Mouse (Mus musculus): ENCODE data around the gene Arpc4.

Arpc4 gene

DNA sequence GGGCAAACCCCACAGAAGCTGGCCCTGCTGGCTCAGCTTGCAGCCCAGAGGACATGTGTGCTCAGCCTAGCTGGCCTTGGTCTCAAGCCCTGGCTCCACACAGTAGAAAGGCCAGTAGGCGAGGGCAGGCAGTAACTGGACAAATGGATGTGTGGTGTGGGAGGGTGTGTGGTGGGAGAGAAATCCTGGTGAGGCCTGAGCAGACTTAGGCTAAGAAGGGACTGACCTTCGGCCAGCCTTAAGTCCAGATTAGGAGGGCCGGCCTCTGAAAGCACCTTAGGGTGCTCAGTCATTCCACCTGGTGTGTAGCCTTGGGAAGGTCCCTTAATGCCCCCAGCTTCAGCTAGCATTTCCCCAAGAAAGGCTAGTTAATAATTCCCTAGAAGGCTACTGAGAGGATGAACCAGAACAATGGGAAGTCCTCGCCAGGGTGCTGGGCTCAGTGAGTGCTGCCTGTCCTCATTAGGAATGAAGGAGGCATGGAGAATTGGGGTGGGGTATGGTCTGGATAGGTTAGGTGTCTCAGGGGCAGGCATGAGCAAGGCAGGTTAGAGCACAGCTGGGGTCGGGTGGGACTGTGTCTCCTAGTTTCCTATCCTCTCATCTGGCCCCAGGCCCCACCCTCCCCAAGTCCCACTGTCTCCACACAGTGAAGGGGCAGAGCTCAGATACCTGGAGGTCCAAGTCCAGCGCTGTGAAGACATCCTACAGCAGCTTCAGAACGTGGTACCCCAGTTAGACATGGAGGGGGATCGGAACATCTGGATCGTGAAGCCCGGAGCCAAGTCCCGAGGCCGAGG lies 26.9 kb downstream of the Arpc4 start:
- CTCF ChIA-PET: no interaction called here

- CTCF ChIA-PET: no interaction called here
Observed at GRCm38 (mm10) chr6:113405483-113405882, 27.6 kb downstream of the Arpc4 start.

- CTCF ChIA-PET: interaction anchor here (0.6 kb wide), 1 partner anchor 30 kb away, joined by 3 read pairs; no protein-coding TSS in a partner anchor
Observed at GRCm38 (mm10) chr6:113406683-113407082, 28.8 kb downstream of the Arpc4 start.

DNA sequence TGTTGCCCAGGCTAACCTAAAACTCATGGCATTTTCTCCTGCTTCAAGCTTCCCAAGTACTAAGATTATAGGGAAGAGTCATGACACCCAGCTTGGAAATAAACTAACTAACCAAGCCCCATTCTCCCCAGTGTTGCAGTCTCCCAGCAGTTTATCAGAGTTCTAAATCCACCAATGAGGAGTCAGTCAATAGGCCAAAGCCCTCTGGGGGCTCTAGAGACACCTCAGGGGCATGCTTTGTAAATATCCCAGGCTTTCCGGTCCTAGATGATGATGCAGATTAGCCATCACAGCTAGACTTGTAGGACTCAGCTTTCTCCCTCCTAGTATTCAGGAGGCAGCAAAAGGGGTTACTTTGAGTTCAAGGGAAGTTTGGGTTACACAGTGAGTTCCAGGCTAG lies 32.1 kb downstream of the Arpc4 start:
- CTCF ChIA-PET: no interaction called here

- CTCF ChIA-PET: no interaction called here
Observed at GRCm38 (mm10) chr6:113416416-113416815, 38.5 kb downstream of the Arpc4 start.

DNA sequence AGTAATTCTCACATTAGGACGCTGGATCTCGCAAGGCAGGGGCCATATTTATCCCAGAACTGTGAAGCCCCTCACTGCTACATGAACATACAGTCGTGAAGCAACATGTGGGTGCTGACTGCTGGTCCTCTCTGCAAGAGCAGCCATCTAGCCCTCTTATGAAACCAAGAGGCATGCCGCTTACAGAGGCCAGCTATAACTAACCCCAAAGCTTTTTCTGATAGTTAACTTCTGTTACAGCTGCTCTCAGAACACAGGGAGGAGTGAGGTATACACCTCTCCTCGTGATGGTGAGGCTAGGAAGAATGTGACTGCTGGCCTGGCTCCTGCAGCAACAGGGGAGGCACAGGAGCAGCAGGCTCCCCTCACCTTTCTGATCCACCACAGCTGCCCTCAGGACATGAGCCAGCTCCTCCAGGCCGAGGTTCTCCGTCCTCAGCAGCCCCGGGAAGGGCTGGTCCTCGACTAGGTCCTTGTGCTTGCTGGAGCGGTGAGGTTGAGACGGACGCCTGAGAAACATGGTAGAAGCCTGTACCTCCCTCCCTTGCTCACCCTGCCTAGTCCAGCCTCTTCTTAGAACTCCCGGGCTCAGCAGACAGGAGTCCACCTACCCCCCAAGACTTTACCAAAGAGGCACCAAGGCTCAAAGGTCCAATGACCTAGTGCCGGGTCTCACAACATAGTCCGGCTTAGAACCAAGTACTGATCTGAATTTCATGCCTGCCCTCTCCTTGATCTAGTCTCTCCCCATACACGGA lies 40.7 kb downstream of the Arpc4 start:
- CTCF ChIA-PET: no interaction called here

DNA sequence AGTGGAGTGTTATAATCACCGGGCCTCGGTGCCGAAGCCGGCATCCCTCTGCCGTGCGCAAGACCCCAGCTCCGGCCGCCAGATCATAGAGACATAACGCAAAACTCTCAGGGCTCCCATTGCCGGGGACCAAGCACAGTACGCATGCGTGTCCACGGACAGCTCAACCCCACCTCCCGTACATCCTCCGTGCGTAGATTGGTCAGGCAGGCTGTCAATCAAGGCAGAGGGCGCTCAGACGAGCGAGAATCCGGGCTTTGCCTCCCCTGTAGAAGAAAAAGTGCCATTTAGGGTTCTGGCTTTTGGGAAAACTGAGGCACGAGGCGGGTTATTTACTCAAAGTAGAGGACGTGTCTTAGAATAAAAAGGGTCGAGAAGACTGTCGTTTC lies 41.3 kb downstream of the Arpc4 start, which contains the start of gene Rpusd3:
Rpusd3 (minus strand) TSS at position 142 of the 389 bp plus-strand sequence.
- CTCF ChIA-PET: no interaction called here

- CTCF ChIA-PET: no interaction called here
Observed at GRCm38 (mm10) chr6:113423000-113423399, 45.1 kb downstream of the Arpc4 start.

- CTCF ChIA-PET: no interaction called here
Observed at GRCm38 (mm10) chr6:113424187-113424586, 46.3 kb downstream of the Arpc4 start.

DNA sequence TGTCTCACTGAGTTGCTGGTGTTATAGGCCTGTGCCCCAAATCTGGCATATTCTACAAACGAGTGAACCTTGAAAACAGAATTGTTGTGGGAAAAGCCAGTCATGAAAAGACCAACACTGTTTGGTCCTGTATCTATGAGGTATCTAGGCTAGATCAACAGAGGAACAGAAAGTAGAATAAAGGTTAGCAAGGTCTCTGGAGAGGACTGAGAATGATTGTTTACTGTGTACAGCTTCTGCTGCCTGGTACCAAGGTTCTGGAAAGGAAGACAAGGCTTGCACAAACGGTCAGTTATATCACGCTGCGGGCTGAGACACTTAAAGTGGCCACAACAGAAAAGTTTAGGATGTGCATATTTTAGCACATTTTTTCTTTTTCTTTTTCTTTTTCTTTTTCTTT lies 48.8 kb downstream of the Arpc4 start:
- CTCF ChIA-PET: no interaction called here

GRCm38 (mm10) chr6:113427397-113427796 lies 49.5 kb downstream of the Arpc4 start:
- CTCF ChIA-PET: no interaction called here

DNA sequence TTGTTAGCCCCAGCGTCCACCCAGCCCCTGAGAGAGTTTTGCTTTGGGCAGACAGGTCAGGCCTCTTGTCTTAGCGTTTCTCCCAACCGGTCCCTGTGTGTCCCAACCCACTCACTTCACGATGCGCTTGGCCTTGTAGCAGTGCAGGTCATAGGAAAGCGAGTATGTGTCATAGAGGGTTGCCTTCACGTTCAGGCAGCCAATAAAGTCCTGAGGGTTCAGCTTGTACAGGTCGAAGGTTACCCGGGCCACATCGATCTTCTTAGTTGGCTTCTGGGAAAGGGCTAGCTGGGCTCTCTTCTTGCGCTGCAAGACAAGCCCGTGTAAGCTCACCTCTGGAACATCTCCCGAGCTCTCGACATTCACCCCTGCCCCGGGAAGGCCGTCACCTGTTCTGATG lies 50.1 kb downstream of the Arpc4 start:
- CTCF ChIA-PET: no interaction called here

DNA sequence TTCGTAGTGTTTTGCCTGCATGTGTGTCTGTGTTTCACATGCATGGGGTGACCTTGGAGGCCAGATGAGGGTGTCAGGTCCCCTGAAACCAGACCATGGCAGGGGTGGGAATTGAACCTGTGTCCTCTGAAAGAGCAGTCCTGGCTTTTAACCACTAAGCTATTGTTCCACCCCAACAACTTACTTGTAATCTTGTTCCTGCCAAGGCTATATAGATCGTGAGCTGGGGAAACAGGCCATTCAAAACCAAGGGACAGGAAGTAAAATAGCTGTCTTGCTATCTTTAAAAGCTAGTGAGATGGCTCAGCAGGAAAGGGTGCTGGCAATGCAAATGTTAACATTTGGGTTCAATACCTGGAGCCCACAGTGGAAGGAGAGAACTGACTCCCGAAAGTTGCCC lies 52.0 kb downstream of the Arpc4 start:
- CTCF ChIA-PET: no interaction called here

DNA sequence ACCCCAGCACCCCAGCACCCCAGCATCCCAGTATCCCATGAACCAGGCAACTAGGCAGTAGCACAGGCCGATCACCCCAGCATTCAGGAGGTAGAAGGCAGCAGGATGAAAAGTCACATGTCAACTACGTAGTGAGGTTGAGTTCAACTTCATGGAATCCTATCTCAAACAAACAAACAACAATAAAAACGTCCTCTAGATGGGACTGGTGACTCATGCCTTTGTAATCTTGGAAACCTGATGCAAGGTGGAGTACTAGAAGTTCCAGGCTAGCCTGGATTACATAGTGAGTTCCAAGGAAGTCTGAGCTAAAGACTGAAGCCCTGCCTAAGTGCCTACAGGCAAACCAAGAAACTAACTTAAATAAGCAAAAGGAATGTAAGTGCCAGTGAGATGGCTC lies 52.9 kb downstream of the Arpc4 start:
- CTCF ChIA-PET: no interaction called here

GRCm38 (mm10) chr6:113431801-113432200 lies 53.9 kb downstream of the Arpc4 start:
- CTCF ChIA-PET: no interaction called here

DNA sequence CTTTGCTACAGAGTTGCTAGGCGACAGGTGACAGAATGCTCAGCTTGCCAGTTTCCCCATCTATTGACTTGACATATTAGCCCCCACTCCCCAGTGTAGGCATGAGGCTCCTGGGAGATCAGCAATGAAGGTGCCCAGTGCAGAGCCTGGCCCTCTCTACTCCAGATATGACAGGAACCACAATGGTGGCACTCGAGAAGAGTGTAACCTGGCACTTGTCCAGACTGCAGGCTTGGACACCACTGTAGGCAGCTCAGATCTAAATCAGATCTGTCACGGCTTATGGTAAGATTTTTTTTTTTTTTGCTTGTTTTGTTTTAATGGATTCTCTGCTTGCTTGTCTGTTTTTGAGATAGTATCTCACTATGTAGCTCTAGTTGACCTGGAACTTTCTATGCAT lies 55.7 kb downstream of the Arpc4 start:
- CTCF ChIA-PET: no interaction called here

- CTCF ChIA-PET: no interaction called here
Observed at GRCm38 (mm10) chr6:113434691-113435090, 56.8 kb downstream of the Arpc4 start.

- CTCF ChIA-PET: interaction anchor here (0.6 kb wide), 1 partner anchor 119 kb away, joined by 3 read pairs; no protein-coding TSS in a partner anchor
Observed at GRCm38 (mm10) chr6:113435664-113436205, 57.8 kb downstream of the Arpc4 start, which contains the start of gene Cidec. Gene Cidec (minus strand): TSS chr6:113435760.

DNA sequence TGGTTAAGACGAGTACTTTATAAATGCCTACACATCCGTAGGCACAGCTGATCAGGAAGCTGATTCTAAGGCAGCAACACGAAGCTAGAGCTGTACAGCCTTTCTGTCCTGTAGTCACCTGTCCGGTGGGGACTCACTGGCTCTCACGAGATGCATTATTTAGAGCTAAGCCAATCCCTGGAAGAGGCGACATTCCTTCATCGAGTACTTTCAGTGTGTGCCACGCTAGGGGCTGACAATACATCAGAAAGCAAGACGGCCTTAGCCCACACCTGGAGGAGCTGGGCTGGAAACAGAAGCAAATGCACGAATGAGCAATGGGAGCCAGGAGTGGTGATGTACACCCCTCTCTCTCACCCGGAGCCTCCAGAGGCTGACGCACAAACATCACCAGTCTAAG lies 59.2 kb downstream of the Arpc4 start:
- CTCF ChIA-PET: interaction anchor here (0.9 kb wide), 1 partner anchor 30 kb away, joined by 3 read pairs; no protein-coding TSS in a partner anchor

- CTCF ChIA-PET: interaction anchor here (0.7 kb wide), 1 partner anchor 18 kb away, joined by 5 read pairs; no protein-coding TSS in a partner anchor
Observed at GRCm38 (mm10) chr6:113438721-113439430, 61.0 kb downstream of the Arpc4 start.
